Mouse (Mus musculus) intestine, embryonic 14.5 days (tissue): ENCODE measurements at regions not wholly inside any gene's neighbourhood (a gene's known extent, or its start where the extent isn't known, plus 50 kb on each side); places are given as distances from the start of the nearest gene placed in this dataset.
A peak's percentile ranks its signal among the peaks of the same experiment; 100 is the strongest.

Source experiments
- ATAC-seq: fragments of 200-750 bp; cut with Nextera tagmentation; replicated peaks from 2 replicates; pipeline ENCODE4 v1.8.0; 2017; ENCODE audit warnings: low read depth, moderate number of reproducible peaks, moderate TSS enrichment, moderate library complexity; ENCODE audit not compliant: low FRiP score, low TSS enrichment
- DNase-seq: peaks from one replicate; pipeline ENCODE4 v3.0.0-alpha.2; 2018; ENCODE audit warnings: low spot score
- H3K27ac ChIP-seq: fragments of 300-500 bp; sonication (generic); 2 replicates; pipeline ENCODE4 v1.5.1; 2014; ENCODE audit warnings: low read depth, mild to moderate bottlenecking, control low read depth
- H3K27me3 ChIP-seq: fragments of 300-500 bp; sonication (generic); replicated peaks from 2 replicates; pipeline ENCODE4 v1.6.1; 2014; ENCODE audit warnings: low read length, control low read depth; ENCODE audit not compliant: control insufficient read depth, insufficient read depth
- H3K36me3 ChIP-seq: fragments of 300-500 bp; sonication (generic); 2 replicates; pipeline ENCODE4 v1.6.1; 2014; ENCODE audit warnings: low read length, control low read depth; ENCODE audit not compliant: control insufficient read depth, insufficient read depth
- H3K4me1 ChIP-seq: fragments of 300-500 bp; sonication (generic); replicated peaks from 2 replicates; pipeline ENCODE4 v1.6.1; 2014; ENCODE audit warnings: low read length, control low read depth, mixed read lengths; ENCODE audit not compliant: control insufficient read depth, insufficient read depth
- H3K4me2 ChIP-seq: fragments of 300-500 bp; sonication (generic); 2 replicates; pipeline ENCODE4 v1.6.1; 2014; ENCODE audit warnings: low read length
- H3K4me3 ChIP-seq: fragments of 300-500 bp; sonication (generic); 2 replicates; pipeline ENCODE4 v1.5.1; 2014; ENCODE audit warnings: low read depth, low read length, control low read depth, mixed read lengths
- H3K9ac ChIP-seq: fragments of 300-500 bp; sonication (generic); 2 replicates; pipeline ENCODE4 v1.6.1; 2014; ENCODE audit warnings: mild to moderate bottlenecking, low read length
- H3K9me3 ChIP-seq: fragments of 300-500 bp; sonication (generic); 2 replicates; pipeline ENCODE4 v1.6.1; 2016; ENCODE audit warnings: low read length, control low read depth; ENCODE audit not compliant: control insufficient read depth
- WGBS: fragments of 180-500 bp; shearing (Covaris S2); extraction: QIAGEN DNeasy Blood & Tissue Kit; methylation state at CpG from one replicate; pipeline ENCODE4 v1.1.7; 2014; 5-methylcytosine and 5-hydroxymethylcytosine counted together

- WGBS, result 66% methylated on average over 8 of the region's 8 CpGs
- Histone ChIP-seq H3K27me3 (no peaks in the 10 kb centered on the region), H3K4me3 (no peak overlapping the region), H3K4me1 (no peaks in the 10 kb centered on the region), H3K9ac (no peak overlapping the region), H3K36me3 (no peaks in the 10 kb centered on the region), H3K4me2 (no peak overlapping the region), H3K9me3 (no peaks in the 10 kb centered on the region), H3K27ac (no peak overlapping the region)
- DNase-seq (no peak), ATAC-seq (peak; percentile 84)
These were observed 319.8 kb upstream of the 1700056E22Rik start for GRCm38 (mm10) chr1:184353832-184354449.

DNA sequence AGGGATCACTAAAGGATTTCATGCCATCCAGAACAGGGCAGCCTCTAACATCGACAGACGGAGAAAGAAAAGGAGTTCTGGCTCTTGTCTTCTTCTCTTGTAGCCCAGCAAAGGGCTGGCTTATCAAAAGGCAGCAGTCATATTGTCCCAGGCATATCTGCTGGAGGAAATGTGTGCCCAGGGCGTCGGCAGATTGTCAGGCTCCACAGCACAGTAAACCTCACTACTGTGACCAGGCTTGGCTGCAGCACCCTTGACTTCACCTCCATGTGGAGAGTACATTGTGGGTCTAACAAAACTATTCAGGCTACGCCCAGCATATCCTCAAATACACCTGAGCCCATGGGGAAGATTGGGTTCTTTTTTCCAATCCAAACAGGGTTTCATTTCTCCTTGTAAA, 317.7 kb upstream of the 1700056E22Rik start:
- no peak for DNase-seq
- WGBS, result 75% methylated on average over 5 of the region's 5 CpGs
- ATAC-seq, result no peak

GRCm38 (mm10) chr1:184344829-184345228, 310.7 kb upstream of the 1700056E22Rik start:
- no peak overlapping the region for H3K4me2 ChIP-seq
- 56% methylated on average over 2 of the region's 2 CpGs for WGBS
- no peak overlapping the region for H3K27ac ChIP-seq
- no peaks in the 10 kb centered on the region for H3K36me3 ChIP-seq
- H3K9me3 ChIP-seq, result no peaks in the 10 kb centered on the region
- H3K9ac ChIP-seq, result no peak overlapping the region
- no peaks in the 10 kb centered on the region for H3K4me1 ChIP-seq
- H3K4me3 ChIP-seq, result no peak overlapping the region
- no peak for DNase-seq
- no peaks in the 10 kb centered on the region for H3K27me3 ChIP-seq
- no peak for ATAC-seq

More for the DNA sequence above, 317.7 kb upstream of the 1700056E22Rik start:
- no peaks in the 10 kb centered on the region for H3K36me3 ChIP-seq
- H3K9me3 ChIP-seq, result no peaks in the 10 kb centered on the region
- no peaks in the 10 kb centered on the region for H3K4me1 ChIP-seq
- no peak overlapping the region for H3K4me2 ChIP-seq
- H3K27me3 ChIP-seq, result no peaks in the 10 kb centered on the region
- H3K4me3 ChIP-seq, result no peak overlapping the region
- H3K9ac ChIP-seq, result no peak overlapping the region
- no peak overlapping the region for H3K27ac ChIP-seq

GRCm38 (mm10) chr1:184335952-184336351, 301.9 kb upstream of the 1700056E22Rik start:
- Histone ChIP-seq H3K27me3 (no peaks in the 10 kb centered on the region), H3K27ac (no peak overlapping the region), H3K9ac (no peak overlapping the region), H3K36me3 (no peaks in the 10 kb centered on the region), H3K4me2 (no peak overlapping the region), H3K4me3 (no peak overlapping the region), H3K4me1 (peaks cover 4% of the 10 kb centered on the region), H3K9me3 (no peaks in the 10 kb centered on the region)
- ATAC-seq, result no peak
- WGBS, result 86% methylated on average over 3 of the region's 3 CpGs
- no peak for DNase-seq

GRCm38 (mm10) chr1:184335281-184335680, 301.2 kb upstream of the 1700056E22Rik start:
- no peak overlapping the region for H3K9ac ChIP-seq
- H3K9me3 ChIP-seq, result no peaks in the 10 kb centered on the region
- H3K36me3 ChIP-seq, result no peaks in the 10 kb centered on the region
- WGBS, result 22% methylated on average over 6 of the region's 6 CpGs
- ATAC-seq, result no peak
- H3K4me3 ChIP-seq, result no peak overlapping the region
- peak overlapping the region; percentile 47; the same call in 1 of the 2 replicates for H3K27ac ChIP-seq
- no peaks in the 10 kb centered on the region for H3K27me3 ChIP-seq
- H3K4me1 ChIP-seq, result peaks cover 4% of the 10 kb centered on the region
- no peak for DNase-seq
- no peak overlapping the region for H3K4me2 ChIP-seq

DNA sequence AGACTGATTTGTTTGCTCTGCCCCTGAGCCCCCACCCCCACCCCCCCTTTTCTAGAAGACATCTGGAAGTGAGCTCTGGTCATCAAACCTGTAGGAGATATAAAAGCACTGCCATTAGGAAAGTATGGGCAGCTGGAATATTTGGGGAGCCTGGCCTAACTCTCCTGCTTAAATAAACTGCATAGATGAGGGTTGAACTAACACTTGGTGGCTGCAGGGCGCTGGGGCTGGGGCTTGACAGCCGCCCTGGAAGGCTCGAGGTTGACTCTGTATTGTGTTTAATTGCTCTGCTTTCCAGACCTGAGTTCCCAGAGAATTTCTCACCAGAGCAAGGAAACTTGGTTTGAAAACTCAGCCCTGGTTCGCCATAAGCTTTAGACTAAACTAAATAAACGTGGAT, 300.7 kb upstream of the 1700056E22Rik start:
- Histone ChIP-seq H3K36me3 (no peaks in the 10 kb centered on the region), H3K4me2 (no peak overlapping the region), H3K9me3 (no peaks in the 10 kb centered on the region), H3K27ac (peak overlapping the region; percentile 47; the same call in 1 of the 2 replicates), H3K4me3 (no peak overlapping the region), H3K9ac (no peak overlapping the region), H3K4me1 (peaks cover 4% of the 10 kb centered on the region), H3K27me3 (no peaks in the 10 kb centered on the region)
- no peak for DNase-seq
- ATAC-seq, result no peak
- 35% methylated on average over 5 of the region's 5 CpGs for WGBS

DNA sequence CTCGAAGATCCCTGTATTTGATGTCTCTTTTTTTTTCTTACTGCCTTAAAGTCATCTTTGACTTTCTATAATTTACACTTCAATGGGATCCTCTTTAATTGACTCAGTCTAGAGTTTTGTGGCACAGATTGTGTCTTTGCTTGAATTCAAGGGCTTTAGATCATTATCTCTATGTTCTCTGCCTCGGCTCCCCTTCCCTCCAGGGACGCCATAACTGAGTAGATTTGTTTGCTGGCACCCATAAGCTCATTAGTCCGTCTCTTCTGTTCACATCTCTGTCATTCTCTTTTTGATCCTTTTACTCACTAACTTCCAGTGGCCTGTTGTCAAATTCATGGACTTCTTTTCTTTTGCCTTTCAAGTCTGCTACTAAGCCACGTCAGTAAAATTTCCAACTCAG, 299.0 kb upstream of the 1700056E22Rik start:
- Histone ChIP-seq H3K27ac (no peak overlapping the region), H3K4me1 (peaks cover 4% of the 10 kb centered on the region), H3K9me3 (no peaks in the 10 kb centered on the region), H3K9ac (no peak overlapping the region), H3K4me2 (no peak overlapping the region), H3K4me3 (no peak overlapping the region), H3K36me3 (no peaks in the 10 kb centered on the region), H3K27me3 (no peaks in the 10 kb centered on the region)
- DNase-seq, result no peak
- WGBS, result 88% methylated on average over 5 of the region's 5 CpGs
- ATAC-seq, result no peak

- Histone ChIP-seq H3K9me3 (no peaks in the 10 kb centered on the region), H3K4me2 (no peak overlapping the region), H3K27ac (no peak overlapping the region), H3K9ac (no peak overlapping the region), H3K27me3 (no peaks in the 10 kb centered on the region), H3K36me3 (no peaks in the 10 kb centered on the region), H3K4me1 (peaks cover 4% of the 10 kb centered on the region), H3K4me3 (no peak overlapping the region)
- ATAC-seq, result no peak
- no peak for DNase-seq
- 76% methylated on average over 11 of the region's 11 CpGs for WGBS
These were observed 296.6 kb upstream of the 1700056E22Rik start for GRCm38 (mm10) chr1:184330516-184331350.
